Mouse (Mus musculus): ENCODE data around the gene Ctnna2.

Gene Ctnna2

DNA sequence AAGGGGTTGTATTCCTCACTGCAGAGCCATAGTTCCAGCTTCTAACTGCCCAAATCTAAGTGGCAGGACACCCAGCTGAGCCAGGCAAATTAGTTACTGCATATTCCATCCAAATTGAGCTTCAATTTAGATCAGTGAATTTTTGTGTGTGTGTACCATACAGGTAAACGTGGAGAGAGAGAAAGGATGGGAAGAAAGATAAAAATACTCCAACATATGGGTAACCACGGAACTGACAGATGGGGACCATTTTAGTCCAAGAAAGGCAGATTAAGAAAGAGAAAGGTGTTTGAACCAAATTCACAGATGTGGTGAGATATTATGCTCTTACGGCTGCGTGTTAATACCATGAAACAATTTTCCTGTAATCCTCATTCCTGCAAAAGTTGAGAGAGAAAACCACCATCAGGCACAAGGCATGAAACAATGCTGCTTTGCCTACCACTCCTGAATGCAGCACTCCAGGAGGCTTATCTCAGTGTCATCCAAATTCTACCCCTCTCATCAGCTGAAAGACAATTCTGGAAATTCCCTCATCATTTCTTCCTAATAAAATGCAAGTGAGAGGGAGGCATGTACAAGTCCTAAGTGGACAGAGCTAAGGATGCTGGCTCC, 840.1 kb downstream of the Ctnna2 start:
- DNase-seq (ENCODE audit: low spot score) = no peak

DNA sequence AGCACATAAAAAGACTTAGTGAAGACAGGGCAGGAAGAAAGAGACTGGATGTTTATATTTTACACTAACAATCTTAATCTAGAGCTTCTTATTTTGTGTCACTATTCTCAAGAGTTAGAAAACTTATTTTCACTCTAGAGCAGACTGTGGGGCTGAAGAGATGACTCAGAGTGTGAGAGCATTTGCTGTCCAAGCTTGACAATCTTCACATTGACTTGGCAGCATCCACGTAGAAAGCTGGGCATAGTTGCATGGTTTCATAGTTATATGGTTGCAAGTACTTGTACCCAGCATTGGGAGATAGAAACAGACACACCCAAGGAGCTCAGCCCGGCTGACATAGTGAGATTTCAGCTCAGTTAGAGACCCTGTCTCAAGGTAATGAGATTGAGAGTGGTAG, 858.6 kb downstream of the Ctnna2 start:
- no peak for DNase-seq (ENCODE audit: low spot score)

DNA sequence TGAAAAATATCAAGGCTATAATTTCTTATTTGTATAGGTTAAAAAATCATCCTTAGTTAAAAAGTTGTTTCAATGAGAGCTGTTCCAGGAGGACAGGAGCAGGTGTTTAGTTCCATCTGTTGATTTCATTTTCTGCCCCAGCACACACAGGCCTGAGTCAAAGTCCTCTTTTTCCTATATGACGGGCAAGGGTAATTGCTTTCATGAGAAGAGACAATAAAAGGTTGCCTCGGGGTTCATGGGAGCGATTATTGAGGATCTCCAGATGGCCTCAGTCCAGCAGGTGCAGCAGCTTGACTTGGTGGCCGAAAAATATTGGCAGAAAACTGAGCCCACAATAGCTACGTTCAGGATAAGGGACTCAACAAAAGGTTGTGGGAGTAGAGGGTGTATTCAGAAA, 859.0 kb downstream of the Ctnna2 start:
- DNase-seq (ENCODE audit: low spot score) = no peak

DNA sequence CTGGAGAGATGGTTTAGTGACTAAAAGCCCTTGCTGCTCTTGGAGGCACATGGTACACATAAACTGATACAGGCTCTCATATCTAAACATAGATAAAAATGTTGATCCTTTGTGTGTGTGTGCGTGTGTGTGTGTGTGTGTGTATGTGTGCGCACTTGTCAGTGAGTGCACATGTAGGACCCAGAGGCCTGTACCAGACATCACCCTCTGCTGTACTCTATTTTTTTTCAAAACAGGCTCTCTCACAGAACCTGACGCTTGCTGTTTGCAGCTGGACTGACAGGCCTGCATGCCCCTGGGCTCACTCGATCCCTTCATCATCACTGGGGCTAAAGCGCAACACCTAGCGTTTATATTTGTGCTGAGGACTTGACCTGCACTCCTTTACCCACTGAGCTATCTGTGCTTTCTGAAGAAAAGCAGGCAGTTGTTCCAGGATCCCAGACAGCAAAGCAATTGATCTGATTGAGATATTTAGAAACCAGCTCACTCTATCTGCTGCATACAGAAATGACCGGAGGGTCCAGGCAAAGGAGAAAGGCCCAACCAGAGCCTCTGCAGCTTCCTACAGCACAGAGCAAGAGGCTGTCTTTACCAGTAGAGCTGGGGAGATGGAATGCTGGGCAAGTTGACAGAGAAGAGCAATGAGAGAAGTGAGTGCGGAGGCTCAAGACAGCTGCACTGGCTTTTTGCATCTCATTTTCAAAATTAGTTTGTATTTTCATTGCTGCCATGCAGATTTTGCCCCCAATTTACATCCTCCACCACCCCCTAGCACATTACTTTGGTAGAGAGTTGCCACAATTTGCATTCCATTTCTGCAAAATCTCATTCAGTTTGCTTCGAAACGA, 870.2 kb downstream of the Ctnna2 start:
- no peak for DNase-seq (ENCODE audit: low spot score)

DNA sequence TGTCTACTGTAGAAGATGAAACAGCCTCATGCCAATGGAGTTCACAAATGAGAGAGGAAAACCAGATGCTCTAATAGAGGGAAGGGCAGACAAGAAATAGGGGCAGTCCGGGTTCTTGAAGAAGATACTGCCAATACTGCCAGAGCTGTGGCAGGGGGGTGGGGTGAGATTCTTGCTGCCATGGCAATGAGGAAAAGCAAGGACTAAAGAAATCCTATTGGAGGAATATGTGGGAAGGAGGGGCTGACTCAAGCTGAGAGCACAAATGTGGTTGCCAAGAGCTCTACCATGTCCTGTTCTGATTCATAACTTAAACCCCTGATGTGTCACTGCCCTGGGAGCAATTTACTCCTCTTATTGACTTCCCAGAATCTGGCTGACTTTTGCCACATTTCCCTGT, 878.5 kb downstream of the Ctnna2 start:
- peak; percentile 52 for DNase-seq (ENCODE audit: low spot score)

DNA sequence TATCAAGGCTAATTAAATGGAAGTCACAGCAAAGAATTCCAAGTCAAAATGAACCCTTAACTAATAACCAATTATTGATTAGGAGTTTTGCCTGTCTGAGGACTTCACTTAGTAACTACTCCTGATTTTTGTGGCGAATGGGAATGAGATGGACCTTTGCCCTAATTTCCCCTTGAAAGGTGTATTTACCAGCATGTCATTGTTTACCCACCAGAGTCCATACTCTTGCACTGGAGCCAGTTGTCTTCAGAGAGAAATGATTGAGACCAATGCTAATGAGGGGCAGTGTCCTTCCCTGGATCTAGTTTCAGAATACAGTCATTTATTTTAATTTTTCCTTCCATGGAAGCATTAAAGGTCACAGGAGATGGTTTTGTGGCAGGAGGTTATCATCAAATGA, 881.0 kb downstream of the Ctnna2 start:
- DNase-seq (ENCODE audit: low spot score) = no peak

DNA sequence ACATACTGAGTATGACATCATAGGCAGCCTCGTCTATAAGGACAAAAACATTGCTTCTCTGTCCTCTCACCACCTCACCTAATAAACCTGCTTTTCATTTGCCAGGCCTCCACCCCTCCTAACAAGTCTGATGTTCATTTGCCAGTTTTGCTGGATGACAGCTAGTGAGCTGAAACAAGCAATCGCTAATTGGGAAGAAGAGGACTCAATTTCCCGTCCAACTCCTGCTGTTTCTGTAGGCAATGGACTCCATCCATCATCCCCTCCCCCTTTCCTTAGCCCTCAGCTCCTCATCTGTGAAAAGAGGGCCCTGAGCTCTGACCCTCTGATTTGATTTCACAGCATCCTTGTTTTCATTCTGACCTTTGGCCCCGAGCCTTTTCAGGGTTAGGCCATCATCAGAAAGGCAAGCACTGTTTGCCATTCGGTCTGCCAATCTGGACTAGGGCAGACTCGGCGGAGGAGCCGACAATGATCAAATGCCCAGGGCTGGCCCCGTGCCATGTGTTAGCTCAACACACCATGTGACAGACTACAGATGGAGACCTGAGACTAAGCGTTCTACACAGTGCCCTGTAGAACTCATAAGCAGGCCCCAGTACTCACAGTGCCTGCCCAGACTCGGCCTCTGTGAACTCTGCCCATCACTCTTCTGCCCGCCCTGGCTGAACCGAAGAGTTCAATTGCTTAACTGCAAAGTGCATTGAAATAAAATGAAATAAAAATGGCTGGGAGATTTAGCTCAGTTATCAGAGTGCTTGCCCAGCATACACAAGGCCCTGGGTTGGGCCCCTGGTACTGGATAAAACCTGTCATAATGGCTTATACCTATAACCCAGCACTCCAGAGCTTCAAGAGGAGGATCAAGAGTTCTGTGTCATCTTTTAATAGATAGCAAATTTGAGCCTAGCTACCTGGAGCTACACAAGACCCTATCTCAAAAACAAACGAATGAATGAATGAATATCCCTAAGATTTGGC, 903.8 kb downstream of the Ctnna2 start:
- DNase-seq (ENCODE audit: low spot score) = peak; percentile 63

DNA sequence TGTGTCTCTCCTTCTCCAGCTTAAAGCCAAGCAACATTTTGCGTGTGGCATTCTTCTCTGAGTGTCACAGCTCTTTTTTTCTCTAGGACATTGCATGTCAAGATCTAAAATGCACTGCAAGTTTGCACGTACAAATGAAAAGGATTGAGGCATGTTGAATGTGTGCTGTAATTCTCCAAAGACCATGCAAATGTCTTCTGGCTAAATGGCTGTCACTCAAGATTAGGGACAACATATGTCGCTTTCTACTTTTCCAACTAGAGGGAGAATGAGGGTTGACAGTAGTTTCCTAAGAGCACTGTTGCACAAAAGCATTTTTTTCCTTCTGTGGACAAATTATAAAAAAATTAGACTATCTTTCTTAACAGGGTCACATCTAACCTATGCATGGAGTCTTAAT, 909.9 kb downstream of the Ctnna2 start:
- no peak for DNase-seq (ENCODE audit: low spot score)

DNA sequence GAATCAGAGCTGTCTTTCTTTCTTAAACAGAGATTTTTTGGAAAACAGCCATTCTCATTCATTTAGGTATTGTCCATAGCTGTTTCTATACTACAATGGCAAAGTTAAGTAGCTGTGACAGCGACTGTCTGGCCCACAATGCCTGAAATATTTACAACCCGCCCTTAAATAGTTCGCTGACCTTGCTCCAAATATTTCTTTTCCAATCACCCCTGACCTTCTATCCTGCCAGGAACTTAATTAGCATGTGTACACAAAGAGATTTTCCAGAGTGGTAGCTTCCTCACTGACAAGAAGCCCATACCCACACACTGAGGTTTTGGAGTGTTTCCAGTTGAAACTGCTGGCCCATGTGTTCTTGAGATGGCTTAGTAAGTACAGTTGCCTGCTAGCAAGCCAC, 928.8 kb downstream of the Ctnna2 start:
- no peak for DNase-seq (ENCODE audit: low spot score)

DNA sequence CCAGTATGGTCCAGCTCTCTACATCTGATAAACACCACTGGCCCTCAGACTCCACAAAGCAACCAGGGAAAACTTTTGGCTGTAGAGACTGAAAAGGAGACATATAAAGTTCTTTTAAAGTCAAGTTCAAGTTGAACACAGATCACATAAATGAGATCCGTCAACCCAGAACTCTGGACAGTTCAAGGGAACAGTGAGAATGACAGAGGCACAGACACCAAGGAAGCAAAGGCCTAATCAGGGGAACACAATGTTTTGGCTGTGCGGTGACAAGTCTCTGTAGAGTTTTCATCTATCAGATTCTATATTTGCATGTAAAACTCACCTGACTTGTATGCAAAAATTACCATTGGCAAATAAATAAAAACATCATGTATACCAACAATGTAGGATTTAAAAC, 929.3 kb downstream of the Ctnna2 start:
- no peak for DNase-seq (ENCODE audit: low spot score)

DNA sequence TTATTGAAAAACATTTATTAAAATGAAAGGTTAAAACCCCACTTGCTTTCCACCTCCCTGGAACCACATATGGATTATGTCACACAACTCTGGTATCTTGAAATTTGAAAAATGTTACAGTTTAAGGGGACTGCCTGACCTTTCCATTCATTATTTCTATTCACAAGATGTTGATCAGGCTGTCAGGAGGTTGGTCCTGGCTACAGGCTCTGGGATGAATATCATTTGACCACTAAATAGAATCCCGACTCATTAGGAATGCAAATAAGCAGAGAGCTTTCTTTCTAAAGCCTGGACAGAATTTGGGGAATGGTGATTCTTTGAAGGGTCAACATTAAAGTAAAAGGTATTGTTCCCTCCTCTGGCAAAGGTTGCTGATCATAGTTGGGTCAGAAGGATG, 931.9 kb downstream of the Ctnna2 start:
- DNase-seq (ENCODE audit: low spot score) = no peak

DNA sequence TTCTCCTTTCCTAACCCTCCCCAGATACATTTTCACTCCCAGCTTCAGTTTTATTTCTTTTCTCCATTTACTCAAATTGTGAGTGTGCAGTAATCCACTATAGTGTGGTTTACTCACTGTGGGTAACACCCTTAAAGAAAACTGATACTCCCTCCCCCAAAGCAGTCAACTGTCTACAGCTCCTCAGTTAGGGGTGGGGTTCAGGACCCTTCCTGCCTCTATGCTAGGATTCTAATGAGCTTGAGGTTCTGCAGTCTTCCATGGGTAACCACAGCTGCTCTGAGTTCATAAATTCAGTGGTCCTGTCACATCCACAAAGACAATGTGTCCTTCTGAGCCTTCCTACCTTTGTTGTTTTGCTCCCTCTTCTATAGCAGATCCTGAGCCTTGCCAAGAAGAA, 954.4 kb downstream of the Ctnna2 start:
- no peak for DNase-seq (ENCODE audit: low spot score)

DNA sequence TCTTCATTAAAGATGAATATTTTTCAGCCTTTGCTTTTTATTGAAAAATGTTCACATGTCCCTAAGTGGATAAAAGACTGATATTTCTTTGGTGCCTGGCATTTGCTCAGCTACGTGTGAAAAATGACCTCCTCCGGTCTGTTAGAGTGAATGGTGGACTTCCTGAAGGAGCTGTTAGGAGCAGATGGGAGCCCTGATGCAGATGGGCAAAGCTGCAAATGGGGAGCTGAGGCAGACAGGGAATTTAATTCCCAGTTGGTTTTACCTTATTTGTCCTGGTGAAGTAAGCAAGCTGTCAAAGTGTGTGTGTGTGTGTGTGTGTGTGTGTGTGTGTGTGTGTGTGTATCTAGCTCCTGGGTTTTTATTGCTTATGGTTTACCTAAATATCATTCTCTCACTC, 966.3 kb downstream of the Ctnna2 start:
- no peak for DNase-seq (ENCODE audit: low spot score)

DNA sequence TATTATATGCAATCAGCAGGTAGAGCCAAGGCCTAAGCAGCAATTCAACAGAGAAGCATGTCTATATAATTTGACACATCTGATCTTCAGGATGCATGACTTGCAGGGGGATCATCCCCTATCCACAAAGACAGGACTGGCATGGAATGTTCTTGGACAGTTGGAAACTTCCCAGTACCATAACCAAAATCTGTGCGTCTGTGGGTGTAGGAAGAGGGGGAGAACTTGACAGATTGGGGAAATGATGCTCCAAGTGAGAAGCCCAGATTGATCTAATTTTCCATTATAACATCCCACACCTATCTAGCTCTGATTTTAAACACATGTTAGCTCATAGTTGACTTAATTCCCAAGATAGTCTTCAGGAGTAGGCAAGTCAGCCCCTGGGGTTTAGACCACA, 968.5 kb downstream of the Ctnna2 start:
- DNase-seq (ENCODE audit: low spot score) = no peak

DNA sequence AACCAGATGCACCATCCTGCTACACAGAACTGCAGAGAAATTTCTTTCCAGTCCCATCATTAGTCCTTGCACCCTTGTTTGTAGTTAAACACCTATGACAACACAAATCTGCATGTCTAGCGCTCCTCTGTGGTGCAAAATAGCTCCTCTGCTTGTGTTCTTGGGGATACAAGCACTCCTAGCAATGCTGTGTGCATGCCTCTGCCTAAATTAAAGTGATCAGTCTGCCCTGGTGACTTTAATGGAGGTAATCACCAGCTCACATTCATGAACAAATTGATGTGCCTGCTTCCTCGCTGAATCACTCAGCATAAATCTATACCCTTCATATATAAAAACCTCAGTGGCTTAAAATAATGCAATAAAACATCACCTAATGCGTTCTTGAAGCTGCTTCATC, 987.4 kb downstream of the Ctnna2 start:
- no peak for DNase-seq (ENCODE audit: low spot score)

DNA sequence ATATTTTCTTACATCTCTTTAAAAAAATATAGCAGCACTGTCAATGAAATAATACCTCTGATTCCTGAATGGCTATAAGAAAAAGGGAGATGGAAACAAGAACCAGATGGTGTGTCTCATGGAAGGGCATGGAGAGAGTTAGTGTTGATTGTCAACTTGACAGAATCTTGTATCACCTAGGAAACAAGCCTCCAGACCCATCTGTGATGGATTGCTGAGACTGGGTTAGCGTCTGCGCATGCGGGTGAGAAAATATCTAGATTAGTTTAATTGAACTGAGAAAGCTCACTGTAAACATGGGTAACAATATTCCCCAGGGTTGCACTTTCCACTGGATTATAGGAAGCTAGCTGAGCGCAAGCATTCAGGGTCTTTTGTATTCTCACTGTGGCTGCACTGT, 994.7 kb downstream of the Ctnna2 start:
- DNase-seq (ENCODE audit: low spot score) = no peak

DNA sequence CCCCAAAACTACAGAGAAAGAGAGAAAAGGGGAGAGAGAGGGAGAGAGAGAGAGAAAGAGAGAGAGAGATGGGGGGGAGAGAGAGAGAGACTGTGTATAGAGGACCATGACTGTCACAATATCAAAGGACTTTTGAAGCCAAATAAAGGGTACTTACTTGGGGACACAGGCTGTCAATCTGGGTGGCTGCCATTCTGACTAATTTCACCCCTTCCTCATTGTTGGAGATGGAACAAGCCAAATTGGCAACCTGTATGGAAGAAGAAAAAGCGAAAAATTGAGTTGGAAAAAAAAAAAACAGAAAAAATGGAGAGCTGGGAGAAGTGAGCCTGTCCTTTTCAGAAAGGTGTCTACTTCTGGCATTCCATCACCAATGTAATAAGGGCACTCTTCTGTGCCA, 997.8 kb downstream of the Ctnna2 start:
- no peak for DNase-seq (ENCODE audit: low spot score)

DNA sequence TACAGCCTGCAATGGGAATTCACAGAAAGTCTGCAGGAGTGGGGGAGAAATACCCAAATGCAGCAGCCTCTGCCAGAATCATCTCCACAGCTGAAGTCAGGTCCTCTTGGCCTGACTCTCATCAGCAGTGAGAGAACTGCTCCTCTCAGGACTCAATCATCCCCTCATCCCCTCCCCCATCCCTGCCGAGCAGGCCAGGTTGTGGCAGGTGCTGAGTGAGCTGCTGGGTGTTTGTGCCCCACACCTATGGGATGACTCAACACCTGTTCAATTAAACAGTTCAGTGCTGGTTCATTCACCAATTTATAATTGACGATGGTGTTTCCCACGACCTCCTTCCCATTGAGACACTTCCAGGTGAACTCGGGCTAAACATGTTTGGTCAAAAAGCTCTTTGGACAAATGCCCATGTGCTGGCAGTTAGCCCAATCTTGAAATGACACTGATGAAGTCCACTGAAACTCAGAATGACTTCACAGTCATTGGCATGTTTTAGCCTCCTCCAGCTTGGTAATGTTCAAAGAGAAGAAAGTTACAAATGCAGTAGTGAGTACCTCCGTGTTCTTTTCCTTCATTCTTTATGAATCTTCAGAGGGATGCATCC, 1000.1 kb downstream of the Ctnna2 start:
- DNase-seq (ENCODE audit: low spot score) = no peak

DNA sequence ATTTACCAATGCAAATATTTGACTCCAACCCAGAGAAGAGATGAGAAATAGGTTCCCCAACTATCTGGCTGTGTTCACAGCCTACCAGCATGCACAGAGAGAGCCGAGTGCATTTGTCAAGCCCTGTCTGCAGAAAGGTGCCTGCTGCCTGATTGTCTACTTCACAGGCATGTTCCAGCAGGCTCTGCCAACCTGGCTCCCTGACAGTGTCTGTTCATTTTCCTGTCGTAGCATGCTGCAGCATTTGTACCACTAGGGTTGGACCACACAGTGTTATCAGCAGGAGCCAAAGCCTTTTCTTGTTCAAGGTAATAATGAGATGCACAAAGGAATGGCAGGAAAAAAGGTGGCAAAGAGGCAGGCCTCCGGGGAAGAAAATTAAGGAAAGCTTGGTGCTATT, 1001.7 kb downstream of the Ctnna2 start:
- no peak for DNase-seq (ENCODE audit: low spot score)

DNA sequence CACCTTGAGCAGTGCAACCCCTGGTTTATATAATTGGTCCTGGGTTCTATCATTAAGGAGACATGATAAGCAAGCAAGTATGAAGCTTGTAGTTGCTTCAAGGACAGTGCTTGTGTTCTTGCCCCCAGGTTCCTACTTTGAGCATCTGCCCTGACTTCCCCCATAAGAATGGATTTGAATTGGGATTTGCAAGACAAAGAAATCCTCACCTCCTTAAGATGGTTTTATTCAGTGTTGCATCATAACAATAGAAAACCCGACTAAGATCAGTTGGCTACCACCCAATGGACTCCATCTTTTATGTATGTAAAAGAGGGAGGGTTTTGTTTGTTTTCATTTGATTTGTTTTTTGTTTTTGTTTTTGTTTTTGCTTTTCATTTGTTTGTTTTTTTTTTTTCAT, 1005.2 kb downstream of the Ctnna2 start:
- DNase-seq (ENCODE audit: low spot score) = no peak

DNA sequence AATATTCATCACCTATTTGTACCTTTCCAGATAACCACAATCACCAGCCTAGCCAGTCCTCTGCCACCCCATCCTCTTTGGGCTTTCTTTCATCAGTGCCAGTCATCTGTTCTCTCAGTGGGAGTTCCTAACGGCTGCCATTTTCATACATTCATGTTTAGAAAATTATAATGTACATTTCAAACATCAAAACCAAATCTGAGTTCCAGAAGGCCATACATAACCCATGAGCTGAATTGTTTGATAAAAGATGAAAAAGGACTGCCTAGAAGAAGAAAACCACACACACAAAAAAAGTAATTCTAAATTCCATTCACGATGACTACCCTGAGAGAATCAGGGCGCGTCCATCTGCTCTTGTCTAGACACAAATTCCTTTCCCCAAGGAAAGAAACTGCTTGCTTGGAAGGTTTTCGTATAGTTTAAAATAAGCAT, 1014.5 kb downstream of the Ctnna2 start:
- DNase-seq (ENCODE audit: low spot score) = no peak

DNA sequence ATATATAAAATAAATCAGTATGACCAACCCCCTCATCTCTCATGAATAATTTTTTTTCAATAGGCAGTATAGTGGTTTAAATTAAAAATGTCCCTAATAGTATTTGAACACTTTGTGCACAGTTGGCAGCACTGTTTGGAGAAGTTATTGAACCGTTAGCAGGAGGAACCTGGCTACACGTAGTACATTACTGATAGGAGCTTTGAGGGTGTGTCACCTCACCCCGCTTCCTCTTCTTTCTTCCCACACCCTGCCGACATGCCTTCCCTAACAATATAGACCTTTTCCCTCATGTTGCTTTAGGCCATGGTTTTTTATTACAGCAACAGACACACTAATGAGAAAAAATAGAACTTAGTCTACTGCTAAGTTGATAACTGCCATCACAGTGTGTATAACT, 1071.4 kb downstream of the Ctnna2 start:
- no peak for DNase-seq (ENCODE audit: low spot score)

Measured in MN1 (cell line).